Mouse (Mus musculus) spleen, postnatal 14 days (tissue): ENCODE data around the gene Rmdn2.

ENCODE experiments used
- DNase-seq, 2 experiments: peaks; one replicate each; pipeline ENCODE4 v3.0.0; 2021 to 2022; ENCODE audit warnings: low spot score in 2 of 2

Rmdn2 gene

DNA sequence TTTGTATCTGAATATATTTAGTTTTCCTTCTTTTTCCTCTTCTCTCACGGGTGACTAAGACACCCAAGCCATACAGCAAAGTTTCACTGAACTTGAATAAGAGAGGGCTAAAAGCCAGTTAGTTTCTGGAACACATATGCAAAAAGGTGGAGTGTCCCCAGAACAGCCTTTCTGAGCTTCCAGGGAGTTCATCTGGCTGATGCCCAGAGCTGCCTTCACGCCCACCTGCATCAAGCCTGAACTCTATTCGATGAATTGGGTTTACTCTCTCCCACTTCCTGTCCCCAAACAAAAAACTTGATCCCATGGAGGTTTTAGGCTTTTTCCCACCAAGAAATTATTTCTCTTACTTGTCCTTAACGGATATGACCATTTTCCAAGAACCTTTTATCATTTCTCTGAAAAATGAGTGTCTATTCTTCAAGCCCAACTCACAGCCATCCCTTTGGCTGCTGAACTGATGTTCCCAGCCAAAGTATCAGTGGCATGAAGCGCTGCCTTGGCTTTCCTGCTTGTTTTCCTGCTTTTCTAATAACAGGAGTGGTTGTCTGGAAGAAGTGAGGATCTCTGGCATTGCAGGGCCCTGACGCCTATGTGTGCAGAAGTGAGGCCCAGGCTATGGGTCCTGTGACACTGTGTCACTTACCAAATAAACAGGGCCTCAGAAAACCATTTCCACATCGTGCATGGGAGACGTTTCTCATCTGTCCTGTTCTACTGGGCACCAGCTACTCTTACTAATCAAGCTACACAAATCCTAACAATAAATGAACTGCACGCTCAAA lies 94.2 kb downstream of the Rmdn2 start:
- no peak for DNase-seq

- no peak for DNase-seq
Measured at GRCm38 (mm10) chr17:79708168-79708567, 96.5 kb downstream of the Rmdn2 start.

GRCm38 (mm10) chr17:79709718-79710117 lies 98.1 kb downstream of the Rmdn2 start:
- DNase-seq: no peak

DNA sequence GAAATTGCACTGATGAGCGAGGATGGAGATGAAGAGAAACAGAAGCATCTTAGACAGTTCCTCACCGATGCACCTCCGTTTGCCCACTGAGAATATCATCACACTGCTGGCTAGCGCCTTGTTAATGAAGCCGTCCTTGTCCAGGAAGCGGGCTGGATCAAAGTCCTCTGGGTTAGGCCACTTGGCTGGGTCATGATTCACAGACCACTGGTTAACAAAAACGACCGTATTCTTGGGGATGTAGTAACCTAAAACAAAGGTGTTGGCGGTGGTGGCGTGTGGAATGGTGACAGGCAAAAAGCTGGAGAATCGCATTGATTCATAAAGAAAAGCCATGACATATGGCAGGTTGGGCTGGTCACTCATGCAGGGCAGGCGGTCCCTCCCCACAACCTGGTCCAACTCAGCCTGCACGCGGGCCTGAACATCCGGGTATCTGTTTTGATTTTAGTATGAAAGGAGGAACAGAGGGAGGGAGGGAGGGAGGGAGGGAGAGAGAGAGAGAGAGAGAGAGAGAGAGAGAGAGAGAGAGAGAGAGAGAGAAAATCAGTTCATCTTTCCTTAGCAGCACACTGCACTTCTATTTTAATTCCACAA lies 98.7 kb downstream of the Rmdn2 start:
- no peak for DNase-seq

DNA sequence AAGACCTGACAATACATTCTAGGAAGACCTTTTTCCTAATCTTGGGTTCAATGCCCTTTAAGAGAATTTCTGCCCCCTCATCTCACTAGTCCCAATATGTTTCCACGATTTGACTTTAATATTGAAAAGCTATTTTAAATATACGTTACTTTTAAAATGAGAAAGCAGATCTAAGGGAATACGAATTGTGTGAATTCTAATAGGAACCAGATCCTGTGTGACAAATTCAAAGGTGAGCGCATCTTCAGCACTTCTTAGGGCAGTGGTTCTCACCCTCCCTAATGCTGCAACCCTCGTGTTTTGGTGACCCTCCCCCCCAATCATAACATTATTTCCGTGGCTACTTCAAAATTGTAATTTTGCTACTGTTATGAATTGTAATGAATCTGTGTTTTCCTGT lies 100.3 kb downstream of the Rmdn2 start:
- no peak for DNase-seq

- no peak for DNase-seq
Measured at GRCm38 (mm10) chr17:79712536-79712935, 100.9 kb downstream of the Rmdn2 start.

- DNase-seq: no peak
Measured at GRCm38 (mm10) chr17:79713276-79713642, 101.6 kb downstream of the Rmdn2 start.

- no peak for DNase-seq
Measured at GRCm38 (mm10) chr17:79713643-79714367, 102.1 kb downstream of the Rmdn2 start.

DNA sequence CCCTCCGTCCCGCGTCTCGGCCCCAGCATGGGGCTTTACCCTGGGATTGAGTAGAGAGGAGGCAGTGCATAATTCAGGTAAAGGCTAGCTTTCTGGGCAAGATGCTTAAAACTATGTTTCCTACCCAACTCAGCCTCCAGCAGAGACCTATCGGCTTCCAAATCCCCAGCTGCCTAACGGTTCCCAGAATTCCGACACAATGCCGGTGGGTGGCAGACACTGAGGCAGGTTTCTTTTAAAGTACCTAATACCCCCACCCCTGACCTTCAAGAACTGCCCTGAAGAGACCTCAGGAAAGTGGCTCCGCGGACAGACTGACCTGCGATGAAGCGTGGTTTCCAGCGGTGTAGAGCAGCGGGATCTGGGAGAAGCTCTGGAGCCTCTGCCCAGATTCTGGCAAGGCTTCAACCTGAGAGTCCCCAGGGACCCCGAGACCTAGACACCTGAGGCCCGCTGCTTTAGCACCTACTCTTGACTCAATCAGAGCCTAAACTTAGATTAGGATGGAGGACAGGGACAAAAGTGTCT lies 102.8 kb downstream of the Rmdn2 start:
- DNase-seq: no peak

- no peak for DNase-seq
Measured at GRCm38 (mm10) chr17:79714931-79715637, 103.4 kb downstream of the Rmdn2 start, which contains the start of gene Cyp1b1. TSS of gene Cyp1b1 (minus strand) at chr17:79715061.

- DNase-seq: peak; percentile 39 to 62
Measured at GRCm38 (mm10) chr17:79715649-79716143, 104.0 kb downstream of the Rmdn2 start.

GRCm38 (mm10) chr17:79720681-79721080 lies 109.0 kb downstream of the Rmdn2 start:
- DNase-seq: no peak

DNA sequence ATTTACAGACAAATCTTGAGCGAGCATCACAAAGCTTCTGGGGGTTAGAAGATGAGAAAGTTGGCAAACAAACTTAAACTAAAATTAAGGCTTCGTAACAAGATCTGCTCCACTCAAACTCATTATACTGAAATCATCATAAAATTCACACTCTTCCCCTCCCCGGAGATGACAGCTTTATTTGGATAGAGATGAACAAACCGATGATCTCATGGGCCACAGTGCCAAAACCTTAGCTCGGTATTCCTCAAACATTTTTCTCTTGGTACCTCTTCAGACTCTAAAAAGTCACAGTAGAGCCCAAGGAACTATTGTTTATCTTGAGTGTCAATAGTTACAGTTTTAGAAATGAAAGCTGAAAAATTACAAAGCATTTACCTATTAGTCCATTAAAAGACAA lies 115.0 kb downstream of the Rmdn2 start:
- no peak for DNase-seq

DNA sequence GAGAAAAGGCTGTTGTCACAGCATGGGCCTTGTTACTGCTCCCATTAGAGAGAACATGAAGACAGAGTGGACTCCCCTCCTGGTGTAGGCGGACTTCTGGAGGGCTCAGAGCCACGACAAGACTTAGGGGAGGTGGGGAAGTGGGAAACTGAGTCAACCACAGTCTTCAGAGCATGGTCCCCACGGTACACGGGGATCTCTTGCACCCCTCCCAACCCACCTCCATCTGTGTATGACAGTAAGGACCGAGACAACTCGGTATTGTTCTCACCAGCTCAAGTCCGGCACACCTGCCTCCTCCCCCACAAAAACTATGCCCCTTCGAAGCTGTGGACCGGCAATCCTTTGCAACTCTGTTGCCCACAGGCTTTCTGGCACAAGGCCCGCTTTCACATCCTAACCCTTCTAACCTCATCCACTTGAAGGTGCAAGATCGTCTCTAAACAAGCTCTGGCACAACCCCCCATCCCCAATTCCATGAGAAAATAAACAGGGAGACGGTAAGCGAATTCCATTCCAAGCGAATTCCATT lies 116.5 kb downstream of the Rmdn2 start:
- no peak for DNase-seq

DNA sequence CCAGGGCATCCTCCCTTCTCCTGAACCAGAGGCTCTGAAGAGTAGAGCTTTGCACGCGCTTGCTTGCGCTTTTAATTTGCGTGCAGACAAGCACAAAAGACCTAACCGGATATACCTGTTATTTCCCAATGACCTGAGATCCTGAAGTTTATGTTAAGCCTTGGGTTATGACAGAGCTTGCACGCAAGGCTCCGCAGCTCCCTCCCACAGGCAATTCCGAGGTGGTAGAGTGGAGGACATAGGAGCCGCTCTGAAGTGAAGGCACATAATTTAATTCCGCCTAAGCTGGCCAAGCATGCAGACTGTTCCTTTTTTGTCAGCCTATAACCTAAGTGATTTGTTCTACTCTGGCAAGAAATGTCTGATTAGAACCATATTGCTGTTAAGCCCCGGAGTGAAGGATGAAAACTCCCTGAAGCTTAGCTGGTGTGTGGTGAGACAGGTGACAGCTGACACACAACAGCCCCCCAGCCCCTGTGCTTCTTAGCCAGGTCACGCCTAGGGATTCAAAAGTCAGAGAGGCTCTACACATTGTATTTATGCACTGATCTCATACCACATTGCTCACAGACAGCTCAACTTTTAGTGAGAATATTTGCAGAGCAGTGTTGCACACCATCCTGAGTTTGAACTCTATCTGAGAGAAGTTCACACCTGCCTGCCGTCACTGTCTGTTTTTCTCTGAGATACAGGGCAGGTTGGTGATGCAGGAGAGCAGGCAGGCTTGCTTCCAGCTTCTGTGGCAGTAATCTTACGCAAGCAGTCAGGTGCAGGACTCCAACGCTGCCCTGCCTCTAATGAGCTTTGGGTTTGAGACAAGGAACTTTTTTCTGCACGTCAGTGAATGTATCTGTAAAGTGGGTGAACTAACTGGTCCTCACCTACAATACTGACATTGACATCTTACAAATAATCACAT lies 117.2 kb downstream of the Rmdn2 start:
- DNase-seq: no peak

GRCm38 (mm10) chr17:79730988-79731387 lies 119.3 kb downstream of the Rmdn2 start:
- DNase-seq: no peak

DNA sequence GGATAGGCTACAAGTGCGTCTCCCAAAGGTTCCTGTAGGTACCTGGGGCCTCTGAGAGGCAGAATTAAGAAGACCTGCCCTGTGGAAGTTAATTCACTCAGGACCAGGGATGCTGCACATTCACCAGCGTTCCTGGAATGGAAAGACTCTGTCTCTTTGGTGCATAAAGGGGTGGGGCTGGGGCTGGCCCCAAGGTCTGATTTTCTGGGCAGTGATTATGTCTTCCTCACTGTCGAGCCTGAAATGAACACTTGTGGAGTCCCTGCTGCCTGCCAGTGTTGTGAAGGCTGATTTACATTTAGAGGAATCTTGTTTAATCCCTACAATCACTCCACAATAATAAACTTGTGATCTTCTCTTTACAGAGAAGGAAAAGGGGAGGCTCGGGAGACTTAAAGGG lies 121.4 kb downstream of the Rmdn2 start:
- no peak for DNase-seq

GRCm38 (mm10) chr17:79737598-79737997 lies 125.9 kb downstream of the Rmdn2 start:
- DNase-seq: no peak

DNA sequence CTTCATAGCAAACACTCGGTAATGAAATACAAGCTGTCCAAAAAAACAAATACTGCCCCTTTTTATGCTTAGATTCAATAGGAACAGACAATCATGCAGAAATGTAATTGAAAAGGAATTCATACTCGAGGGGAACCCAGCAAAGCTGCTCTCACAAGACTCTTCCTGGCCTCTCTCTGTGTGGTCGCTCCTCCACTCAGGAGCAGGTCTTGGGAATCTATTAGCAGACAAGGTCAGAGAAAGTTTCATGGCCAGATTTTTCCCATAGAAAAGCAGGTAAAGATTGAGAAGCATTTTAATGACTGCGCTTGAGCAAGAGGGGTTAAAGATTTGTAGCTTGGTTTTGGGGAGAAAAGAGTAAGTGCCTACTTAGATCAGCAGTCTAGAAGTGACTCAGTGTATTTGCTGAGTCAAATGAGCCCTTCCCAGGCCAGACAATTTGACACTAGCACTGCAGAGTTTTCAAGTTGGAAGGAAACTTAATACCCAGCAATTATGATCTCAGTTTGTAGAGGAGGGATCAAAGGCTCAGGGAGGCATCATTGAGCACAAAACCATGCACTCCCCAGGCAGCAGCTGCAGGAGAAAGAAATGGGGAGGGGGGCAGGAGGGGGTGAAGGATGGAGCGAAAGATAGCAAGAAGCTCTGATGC lies 127.3 kb downstream of the Rmdn2 start:
- DNase-seq: no peak

DNA sequence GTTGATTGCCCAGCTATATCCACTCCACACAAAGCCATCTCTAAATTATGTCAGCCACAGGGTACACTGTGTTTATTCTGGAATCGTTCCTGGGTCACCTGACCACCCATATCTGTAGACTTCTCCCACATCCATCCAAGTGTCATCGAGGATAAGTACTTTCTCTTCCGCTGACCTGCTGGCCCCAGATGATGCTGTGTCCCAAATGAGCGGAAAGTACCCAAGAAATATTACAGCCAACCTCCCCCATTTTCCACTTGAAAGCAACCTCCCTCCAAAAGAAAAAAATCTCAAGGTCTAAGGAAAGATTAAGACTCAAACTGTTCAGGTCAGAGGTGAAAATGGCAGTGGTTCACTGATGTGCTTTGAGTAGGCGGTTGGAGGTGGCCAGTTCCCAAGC lies 131.0 kb downstream of the Rmdn2 start:
- DNase-seq: no peak
